Mouse (Mus musculus): Measurements from ENCODE around the gene Ptpra. TPM values are rescaled to one million over a fixed set of nuclear protein-coding genes. Genes with fewer than 3 reads are reported as not detected.

Gene Ptpra
- polyA plus RNA-seq, 1 experiment: 31.9 TPM

DNA sequence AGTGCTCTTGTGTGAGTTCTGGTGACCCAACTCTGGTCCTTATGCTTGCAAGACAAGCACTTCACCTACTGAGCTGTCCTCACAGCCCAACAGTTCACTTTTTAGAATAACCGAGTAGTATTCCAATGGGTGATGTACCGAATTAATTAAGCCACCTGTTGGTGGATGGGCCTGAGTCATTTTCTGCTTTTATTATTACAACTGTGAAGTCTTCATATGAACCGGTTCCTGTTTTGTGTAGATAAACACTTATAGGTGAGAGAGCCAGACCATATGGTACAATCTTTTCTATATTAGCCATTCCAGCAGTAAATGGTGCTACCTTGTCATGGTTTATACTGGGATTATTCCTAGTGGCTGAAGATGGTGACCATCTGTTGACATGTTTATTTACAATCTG lies 37.3 kb upstream of the Ptpra start:
- WGBS: 80% methylated on average over 3 of the region's 3 CpGs
- no peaks in the 10 kb centered on the region for H3K27me3 ChIP-seq (ENCODE audit: control insufficient read depth, insufficient read depth, low read length)
- no peaks in the 10 kb centered on the region for H3K36me3 ChIP-seq (ENCODE audit: control insufficient read depth, insufficient read depth, low read length)
- TF ChIP-seq CTCF (IDR thresholded peaks at IDR 0.05; ENCODE audit: extremely low read depth, insufficient read depth, insufficient read length, insufficient replicate concordance) (no peak), POLR2A (IDR thresholded peaks at IDR 0.05; ENCODE audit: low read depth, low read length) (no peak)
- H3K4me1 ChIP-seq (ENCODE audit: control insufficient read depth, insufficient read depth, insufficient read length): no peaks in the 10 kb centered on the region
- H3K4me3 ChIP-seq (ENCODE audit: extremely low read depth, insufficient read depth, insufficient read length): no peak overlapping the region
- no peak overlapping the region for H3K27ac ChIP-seq (ENCODE audit: insufficient read depth, low read length)
- no peak for DNase-seq (ENCODE audit: low read depth in 1 of 2, low spot score in 2 of 2)

DNA sequence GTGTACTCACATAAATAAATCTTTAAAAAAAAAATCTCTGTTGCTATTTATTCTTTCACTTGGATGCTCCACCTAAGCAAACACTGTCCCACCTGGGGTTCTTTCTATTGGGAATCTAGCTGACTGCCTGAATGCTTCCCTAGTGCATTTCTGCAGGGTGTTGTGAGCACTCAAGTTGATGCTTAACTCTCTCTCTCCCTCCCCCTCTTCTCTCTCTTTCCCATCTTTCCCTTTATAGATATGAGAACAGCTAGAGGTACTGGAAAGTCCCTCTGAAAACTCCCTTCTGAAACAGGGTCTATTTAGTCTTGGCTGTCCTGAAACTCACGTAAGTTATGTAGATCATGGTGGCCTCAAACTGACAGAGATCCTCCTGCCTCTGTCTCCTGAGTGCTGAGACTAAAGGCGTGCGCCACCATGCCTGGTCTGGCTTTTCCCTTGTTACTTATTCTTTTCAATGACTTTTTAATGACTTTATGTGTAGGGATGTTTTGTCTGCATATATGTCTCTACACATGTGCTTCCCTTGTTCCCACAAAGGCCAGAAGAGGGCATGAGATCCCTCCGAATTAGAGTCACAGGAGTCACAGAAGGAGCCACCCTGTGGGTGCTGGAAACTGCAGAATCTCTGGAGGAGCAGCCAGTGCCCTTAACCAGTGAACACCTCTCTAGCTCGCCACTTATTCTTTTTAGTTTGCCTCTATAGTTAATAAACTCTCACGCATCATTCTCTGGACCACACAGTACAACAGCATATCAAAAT lies 35.8 kb upstream of the Ptpra start:
- Histone ChIP-seq H3K36me3 (ENCODE audit: control insufficient read depth, insufficient read depth, low read length) (peaks cover 2% of the 10 kb centered on the region; the same call in 1 of the 2 replicates), H3K4me3 (ENCODE audit: extremely low read depth, insufficient read depth, insufficient read length) (no peak overlapping the region), H3K4me1 (ENCODE audit: control insufficient read depth, insufficient read depth, insufficient read length) (no peaks in the 10 kb centered on the region), H3K27ac (ENCODE audit: insufficient read depth, low read length) (no peak overlapping the region), H3K27me3 (ENCODE audit: control insufficient read depth, insufficient read depth, low read length) (no peaks in the 10 kb centered on the region)
- TF ChIP-seq CTCF (IDR thresholded peaks at IDR 0.05; ENCODE audit: extremely low read depth, insufficient read depth, insufficient read length, insufficient replicate concordance) (no peak), POLR2A (IDR thresholded peaks at IDR 0.05; ENCODE audit: low read depth, low read length) (no peak)
- DNase-seq (ENCODE audit: low read depth in 1 of 2, low spot score in 2 of 2): no peak
- whole genome bisulfite sequencing: 78% methylated on average over 6 of the region's 6 CpGs

DNA sequence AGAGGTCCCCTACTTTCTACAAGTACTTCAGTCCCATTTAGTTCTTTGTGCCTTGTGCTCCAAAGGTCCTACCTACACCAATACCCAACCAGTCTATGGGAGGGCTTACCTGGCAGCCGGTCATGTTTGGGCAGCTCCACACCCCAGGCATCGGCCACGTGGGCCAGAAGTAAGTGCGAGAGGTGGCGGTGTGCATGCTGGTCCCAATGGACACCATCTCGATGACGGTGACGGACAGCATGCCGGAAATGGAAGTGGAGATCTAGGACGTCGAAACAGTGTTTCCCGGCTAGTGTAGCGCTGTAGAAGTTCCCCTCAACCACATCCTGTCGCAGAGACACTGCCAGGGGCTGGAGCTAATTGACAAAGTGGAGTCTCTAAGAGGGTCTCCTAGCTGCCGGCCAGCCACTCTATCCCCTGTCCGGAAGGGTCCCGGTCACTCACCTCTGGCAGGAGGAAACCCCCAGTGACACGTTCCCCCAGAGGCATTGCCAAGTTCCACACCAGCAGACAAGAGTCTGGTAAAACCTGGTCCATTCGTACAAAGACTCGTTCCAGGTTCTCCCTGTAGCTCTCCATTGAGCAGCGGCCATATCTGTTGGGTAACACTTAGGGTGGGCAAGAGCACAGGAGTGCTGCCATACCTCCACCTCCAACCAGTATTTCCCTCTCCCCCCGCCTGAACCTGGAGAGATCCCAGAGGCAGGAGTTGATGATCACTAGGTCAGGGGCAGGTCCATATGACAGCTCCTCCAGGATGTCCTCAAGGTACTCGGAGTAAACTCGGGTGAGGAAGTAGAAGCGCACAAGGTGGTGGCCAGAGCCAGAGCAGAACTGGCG lies 28.1 kb upstream of the Ptpra start:
- TF ChIP-seq POLR2A (IDR thresholded peaks at IDR 0.05; ENCODE audit: low read depth, low read length) (no peak), CTCF (IDR thresholded peaks at IDR 0.05; ENCODE audit: extremely low read depth, insufficient read depth, insufficient read length, insufficient replicate concordance) (no peak)
- 94% methylated on average over 26 of the region's 26 CpGs for WGBS
- H3K4me3 ChIP-seq (ENCODE audit: extremely low read depth, insufficient read depth, insufficient read length): no peak overlapping the region
- no peaks in the 10 kb centered on the region for H3K27me3 ChIP-seq (ENCODE audit: control insufficient read depth, insufficient read depth, low read length)
- peaks cover 2% of the 10 kb centered on the region; the same call in 1 of the 2 replicates for H3K36me3 ChIP-seq (ENCODE audit: control insufficient read depth, insufficient read depth, low read length)
- H3K27ac ChIP-seq (ENCODE audit: insufficient read depth, low read length): no peak overlapping the region
- H3K4me1 ChIP-seq (ENCODE audit: control insufficient read depth, insufficient read depth, insufficient read length): peaks cover 6% of the 10 kb centered on the region; the same call in 1 of the 2 replicates
- no peak for DNase-seq (ENCODE audit: low read depth in 1 of 2, low spot score in 2 of 2)

DNA sequence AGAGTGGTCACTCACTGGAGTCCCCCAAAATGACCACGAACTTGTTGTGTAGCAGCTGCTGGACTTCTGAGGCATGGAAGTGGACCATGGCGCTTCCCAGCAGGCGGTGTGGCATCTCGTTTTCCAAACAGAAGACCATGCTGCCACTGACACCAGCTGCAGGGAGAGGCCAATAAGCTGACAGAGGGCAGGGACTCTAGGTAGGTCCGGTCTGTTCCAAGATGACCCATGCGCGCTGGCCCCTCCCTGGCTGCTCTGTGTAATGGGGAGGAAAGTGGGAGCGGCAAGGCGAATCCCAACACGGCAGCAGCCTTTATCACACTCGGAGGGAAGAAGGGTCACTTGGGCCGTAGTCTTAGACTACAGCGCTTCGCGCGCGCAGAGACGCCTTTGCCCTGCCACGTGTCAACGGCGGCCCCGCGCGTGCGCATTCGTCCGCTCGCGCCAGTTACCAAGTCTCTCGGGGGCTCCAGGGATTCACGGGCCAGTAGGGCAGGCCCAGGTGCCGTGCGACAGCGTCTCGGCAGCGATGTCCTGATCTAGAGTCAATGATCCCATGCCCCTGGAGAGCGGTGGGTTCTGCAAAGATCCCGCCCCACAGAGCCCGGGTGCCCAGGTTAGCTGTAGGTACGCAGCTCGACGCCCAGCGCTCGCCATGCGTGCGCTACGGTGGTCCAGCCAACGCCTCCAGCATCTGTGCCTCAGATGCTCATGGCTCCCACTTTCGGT lies 26.5 kb upstream of the Ptpra start:
- peak; percentile 52 to 75 for DNase-seq (ENCODE audit: low read depth in 1 of 2, low spot score in 2 of 2)
- WGBS: 17% methylated on average over 49 of the region's 49 CpGs
- H3K36me3 ChIP-seq (ENCODE audit: control insufficient read depth, insufficient read depth, low read length): peaks cover 2% of the 10 kb centered on the region; the same call in 1 of the 2 replicates
- peak overlapping the region; percentile 91 for H3K4me3 ChIP-seq (ENCODE audit: extremely low read depth, insufficient read depth, insufficient read length)
- peaks cover 6% of the 10 kb centered on the region; the same call in 1 of the 2 replicates for H3K4me1 ChIP-seq (ENCODE audit: control insufficient read depth, insufficient read depth, insufficient read length)
- H3K27ac ChIP-seq (ENCODE audit: insufficient read depth, low read length): peak overlapping the region; percentile 95
- H3K27me3 ChIP-seq (ENCODE audit: control insufficient read depth, insufficient read depth, low read length): no peaks in the 10 kb centered on the region
- TF ChIP-seq POLR2A (IDR thresholded peaks at IDR 0.05; ENCODE audit: low read depth, low read length) (no peak), CTCF (IDR thresholded peaks at IDR 0.05; ENCODE audit: extremely low read depth, insufficient read depth, insufficient read length, insufficient replicate concordance) (no peak)

DNA sequence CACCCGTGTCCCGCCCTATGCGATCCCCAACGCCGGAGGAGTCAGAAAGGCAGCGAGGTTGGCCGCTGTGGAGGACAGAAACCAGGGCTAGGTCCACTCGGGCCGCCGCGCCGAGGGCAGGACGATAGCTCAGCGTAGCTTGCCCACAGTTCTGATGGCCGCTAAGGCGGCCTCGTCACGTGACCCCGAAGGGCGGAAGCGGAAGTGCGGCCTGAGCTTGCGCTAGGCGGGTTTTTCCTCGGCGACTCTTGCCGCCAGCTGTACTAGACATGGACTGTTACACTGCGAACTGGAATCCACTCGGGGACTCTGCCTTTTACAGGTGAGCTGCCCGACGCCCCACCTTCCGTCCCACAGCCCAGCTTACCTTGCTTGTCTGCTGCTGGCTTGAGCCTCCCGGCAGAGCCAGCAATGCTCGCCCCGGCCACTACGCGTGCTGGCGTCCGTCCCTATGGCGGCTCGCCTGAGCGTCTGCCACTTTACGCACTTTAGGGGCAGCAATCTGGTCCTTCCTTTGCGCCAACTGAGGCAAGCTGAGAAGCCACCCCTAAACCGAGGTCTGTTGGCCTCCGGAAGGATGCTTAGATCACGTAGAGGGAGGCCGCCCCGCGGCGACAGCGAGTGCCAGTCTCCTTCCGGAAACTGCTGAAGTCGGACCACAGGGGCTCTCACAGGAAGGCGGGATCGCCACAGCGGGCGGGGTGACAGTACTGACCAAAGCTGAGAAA lies 25.8 kb upstream of the Ptpra start, which contains the start of the genes Vps16 and Pced1a:
Gene Vps16 (plus strand): TSS at position 214 of the 728 bp plus-strand sequence.
Gene Pced1a (minus strand): TSS at position 576 of the 728 bp plus-strand sequence.
- TF ChIP-seq POLR2A (IDR thresholded peaks at IDR 0.05; ENCODE audit: low read depth, low read length) (peak; percentile 29), CTCF (IDR thresholded peaks at IDR 0.05; ENCODE audit: extremely low read depth, insufficient read depth, insufficient read length, insufficient replicate concordance) (peak; percentile 39; the same call in 1 of the 2 replicates)
- Histone ChIP-seq H3K4me3 (ENCODE audit: extremely low read depth, insufficient read depth, insufficient read length) (peak within 1 kb of the TSS; percentile 91), H3K27me3 (ENCODE audit: control insufficient read depth, insufficient read depth, low read length) (no peaks in the 10 kb centered on the region), H3K4me1 (ENCODE audit: control insufficient read depth, insufficient read depth, insufficient read length) (peaks cover 6% of the 10 kb centered on the region; the same call in 1 of the 2 replicates), H3K27ac (ENCODE audit: insufficient read depth, low read length) (peak within 1 kb of the TSS; percentile 95), H3K36me3 (ENCODE audit: control insufficient read depth, insufficient read depth, low read length) (no peaks in the 10 kb centered on the region)
- under 1% methylated on average over 58 of the region's 58 CpGs for WGBS
- peak; percentile 83 to 91 for DNase-seq (ENCODE audit: low read depth in 1 of 2, low spot score in 2 of 2)

DNA sequence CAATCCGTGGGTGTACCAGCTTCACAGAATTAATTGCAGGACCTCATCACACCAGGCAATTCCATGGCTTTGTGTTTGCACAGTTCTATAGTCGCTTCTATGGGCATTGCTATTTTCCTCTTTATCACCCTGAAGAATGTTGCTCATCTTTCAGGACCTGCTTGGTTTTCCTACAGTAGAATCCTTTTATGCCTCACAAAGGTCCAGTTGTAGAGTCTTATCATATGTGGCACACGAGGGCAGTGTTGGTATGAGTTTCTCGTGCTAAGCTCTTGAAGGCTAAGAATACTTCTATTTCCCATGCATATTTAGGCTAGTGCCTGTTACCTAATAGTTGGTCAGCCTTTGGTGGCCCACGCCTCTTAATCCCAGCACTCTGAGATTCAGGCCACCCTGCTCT lies 25.0 kb upstream of the Ptpra start:
- no peak for TF ChIP-seq POLR2A (IDR thresholded peaks at IDR 0.05; ENCODE audit: low read depth, low read length)
- no peak for TF ChIP-seq CTCF (IDR thresholded peaks at IDR 0.05; ENCODE audit: extremely low read depth, insufficient read depth, insufficient read length, insufficient replicate concordance)
- Histone ChIP-seq H3K36me3 (ENCODE audit: control insufficient read depth, insufficient read depth, low read length) (no peaks in the 10 kb centered on the region), H3K4me1 (ENCODE audit: control insufficient read depth, insufficient read depth, insufficient read length) (peaks cover 9% of the 10 kb centered on the region; the same call in 1 of the 2 replicates), H3K4me3 (ENCODE audit: extremely low read depth, insufficient read depth, insufficient read length) (peak overlapping the region; percentile 91), H3K27ac (ENCODE audit: insufficient read depth, low read length) (peak overlapping the region; percentile 95; the same call in 1 of the 2 replicates), H3K27me3 (ENCODE audit: control insufficient read depth, insufficient read depth, low read length) (no peaks in the 10 kb centered on the region)
- no peak for DNase-seq (ENCODE audit: low read depth in 1 of 2, low spot score in 2 of 2)
- WGBS: 22% methylated on average over 5 of the region's 5 CpGs

Data from spleen, adult 2 months (tissue).